Mouse (Mus musculus): Measurements from ENCODE around the gene Ldlrad3.

DNA sequence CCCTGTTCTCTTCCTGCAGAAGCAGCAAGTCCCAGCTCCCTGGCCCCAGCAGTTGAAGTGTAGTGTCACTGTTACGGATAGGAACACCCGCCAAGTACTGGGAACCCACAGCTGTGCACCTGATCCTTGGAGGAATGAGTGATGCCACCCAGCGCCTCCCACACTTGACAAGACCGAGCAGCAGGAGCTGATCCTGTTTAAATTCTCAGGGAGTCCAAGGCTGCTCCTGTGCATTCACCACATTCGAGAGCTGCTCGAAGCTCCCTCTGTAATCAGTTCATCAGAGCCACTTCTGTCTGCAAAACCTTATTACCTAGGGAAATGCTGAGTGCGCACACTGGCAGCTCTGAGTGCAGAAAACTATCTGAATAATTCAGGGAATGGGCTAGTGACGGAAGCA lies 225.5 kb downstream of the Ldlrad3 start:
- TF ChIP-seq POLR2A (IDR thresholded peaks at IDR 0.05; ENCODE audit: borderline replicate concordance, control insufficient read depth, low read depth, low read length), result no peak
- TF ChIP-seq CTCF (IDR thresholded peaks at IDR 0.05; ENCODE audit: control insufficient read depth, insufficient read depth, low read length), result no peak

All from bone marrow, adult 2 months (tissue).